Mouse (Mus musculus) lung, adult 2 months (tissue): ENCODE data around the gene Bst1.

ENCODE experiments used
- CTCF ChIP-seq: fragments of 200-500 bp; IDR thresholded peaks from 2 replicates; pipeline ENCODE4 v1.5.1; 2011; ENCODE audit warnings: mild to moderate bottlenecking, low read length, control low read depth; ENCODE audit not compliant: insufficient read depth
- POLR2A ChIP-seq: fragments of 200-500 bp; IDR thresholded peaks from 2 replicates; pipeline ENCODE4 v1.6.1; 2011; ENCODE audit warnings: low read depth, mild to moderate bottlenecking, control low read depth, low read length, borderline replicate concordance; ENCODE audit errors: extremely low read depth

- TF ChIP-seq CTCF (no peak), POLR2A (no peak)
Measured at GRCm38 (mm10) chr5:43806340-43806739, 12.3 kb upstream of the Bst1 start.
